Mouse (Mus musculus): ENCODE results near the gene Osbpl7. TPM values are rescaled to one million over a fixed set of nuclear protein-coding genes. Genes with fewer than 3 reads are reported as not detected.
A peak's percentile ranks its signal among the peaks of the same experiment; 100 is the strongest.

Osbpl7 gene
- polyA plus RNA-seq, 1 experiment from 2014 or later: 4.2 TPM

- H3K4me3 ChIP-seq (ENCODE audit: low read depth, low read length): no peak overlapping the region
- no peak overlapping the region for H3K9ac ChIP-seq (ENCODE audit: low read depth, low read length)
- no peaks in the 10 kb centered on the region for H3K36me3 ChIP-seq (ENCODE audit: control insufficient read depth, insufficient read depth, low read length)
- WGBS: 58% methylated on average over 1 of the region's 1 CpGs
- no peak overlapping the region for H3K4me2 ChIP-seq (replicated peaks; ENCODE audit: low read depth, low read length)
- H3K27me3 ChIP-seq (ENCODE audit: control insufficient read depth, insufficient read depth, low read length): no peaks in the 10 kb centered on the region
- no peak overlapping the region for H3K27ac ChIP-seq (ENCODE audit: low read depth, low read length)
- ATAC-seq (ENCODE audit: low FRiP score): no peak
- DNase-seq (ENCODE audit: low spot score): no peak
- no peaks in the 10 kb centered on the region for H3K9me3 ChIP-seq (ENCODE audit: control insufficient read depth, low read length)
- H3K4me1 ChIP-seq (replicated peaks; ENCODE audit: control insufficient read depth, insufficient read depth, low read length): no peaks in the 10 kb centered on the region
Observed at GRCm38 (mm10) chr11:97069333-97069732, 18.9 kb downstream of the Osbpl7 start.

DNA sequence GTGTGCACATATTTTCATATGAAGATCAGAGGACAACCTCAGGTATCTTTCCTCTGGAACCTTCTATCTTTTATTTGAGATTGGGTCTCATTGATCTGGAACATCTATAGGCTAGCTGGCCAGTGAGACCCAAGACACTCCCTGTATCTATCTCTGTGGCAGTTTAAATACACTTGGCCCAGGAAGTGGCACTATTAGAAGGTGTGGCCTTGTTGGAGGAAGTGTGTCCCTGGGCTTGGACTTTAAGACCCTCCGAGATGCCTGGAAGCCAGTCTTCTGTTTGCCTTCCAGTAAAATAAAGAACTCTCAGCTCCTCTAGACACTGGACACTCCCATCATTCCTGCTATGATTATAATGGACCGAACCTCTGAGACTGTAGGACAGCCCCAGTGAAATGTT, 19.3 kb downstream of the Osbpl7 start:
- Histone ChIP-seq H3K27me3 (ENCODE audit: control insufficient read depth, insufficient read depth, low read length) (no peaks in the 10 kb centered on the region), H3K36me3 (ENCODE audit: control insufficient read depth, insufficient read depth, low read length) (no peaks in the 10 kb centered on the region), H3K9me3 (ENCODE audit: control insufficient read depth, low read length) (no peaks in the 10 kb centered on the region), H3K4me1 (replicated peaks; ENCODE audit: control insufficient read depth, insufficient read depth, low read length) (no peaks in the 10 kb centered on the region), H3K4me2 (replicated peaks; ENCODE audit: low read depth, low read length) (no peak overlapping the region), H3K27ac (ENCODE audit: low read depth, low read length) (no peak overlapping the region), H3K4me3 (ENCODE audit: low read depth, low read length) (no peak overlapping the region), H3K9ac (ENCODE audit: low read depth, low read length) (no peak overlapping the region)
- 96% methylated on average over 2 of the region's 2 CpGs for WGBS
- DNase-seq (ENCODE audit: low spot score): no peak
- ATAC-seq (ENCODE audit: low FRiP score): no peak

DNA sequence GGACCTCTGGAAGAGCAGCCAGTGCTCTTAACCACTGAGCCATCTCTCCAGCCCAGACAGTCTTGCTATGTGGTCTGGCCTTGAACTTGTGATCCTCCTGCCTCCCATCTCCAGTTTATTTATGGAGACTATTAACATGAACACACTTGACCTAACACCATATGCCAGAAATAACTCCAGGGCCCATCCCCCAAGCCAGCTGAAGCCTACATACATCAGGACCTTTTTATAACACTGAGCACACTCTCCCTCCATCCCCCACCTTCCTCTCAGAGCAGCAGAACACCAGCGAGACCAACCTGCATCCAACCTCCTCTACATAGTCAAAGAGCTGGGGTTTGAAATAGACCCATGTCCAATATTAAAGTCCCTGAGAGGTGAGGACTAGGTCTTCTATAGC, 20.7 kb downstream of the Osbpl7 start:
- WGBS: 68% methylated on average over 1 of the region's 1 CpGs
- Histone ChIP-seq H3K9me3 (ENCODE audit: control insufficient read depth, low read length) (no peaks in the 10 kb centered on the region), H3K36me3 (ENCODE audit: control insufficient read depth, insufficient read depth, low read length) (no peaks in the 10 kb centered on the region)

DNA sequence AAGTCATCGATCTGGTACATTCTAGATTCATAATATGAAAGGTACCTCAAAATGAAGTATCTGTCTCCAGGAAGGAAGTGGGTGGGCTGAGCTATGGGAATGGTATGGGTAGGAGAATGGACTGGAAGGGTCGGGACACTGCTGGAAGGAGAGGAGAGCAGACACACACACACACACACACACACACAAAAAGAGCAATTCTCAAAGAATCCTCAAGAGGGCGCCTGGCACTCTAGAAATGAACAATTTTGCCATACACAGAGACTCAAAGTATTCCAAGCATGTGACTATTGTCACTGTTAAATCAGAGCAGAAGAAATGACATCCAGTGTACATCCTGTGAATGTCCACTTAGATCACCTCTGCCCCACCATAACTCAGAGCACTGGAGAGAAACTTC, 22.1 kb downstream of the Osbpl7 start:
- H3K4me2 ChIP-seq (replicated peaks; ENCODE audit: low read depth, low read length): no peak overlapping the region
- no peaks in the 10 kb centered on the region for H3K4me1 ChIP-seq (replicated peaks; ENCODE audit: control insufficient read depth, insufficient read depth, low read length)
- no peaks in the 10 kb centered on the region for H3K27me3 ChIP-seq (ENCODE audit: control insufficient read depth, insufficient read depth, low read length)
- no peak for ATAC-seq (ENCODE audit: low FRiP score)
- no peaks in the 10 kb centered on the region for H3K36me3 ChIP-seq (ENCODE audit: control insufficient read depth, insufficient read depth, low read length)
- H3K4me3 ChIP-seq (ENCODE audit: low read depth, low read length): no peak overlapping the region
- peak; percentile 80 for DNase-seq (ENCODE audit: low spot score)
- no peak overlapping the region for H3K27ac ChIP-seq (ENCODE audit: low read depth, low read length)
- WGBS: 36% methylated on average over 3 of the region's 3 CpGs
- no peak overlapping the region for H3K9ac ChIP-seq (ENCODE audit: low read depth, low read length)
- H3K9me3 ChIP-seq (ENCODE audit: control insufficient read depth, low read length): no peaks in the 10 kb centered on the region

More for the DNA sequence above, 20.7 kb downstream of the Osbpl7 start:
- no peaks in the 10 kb centered on the region for H3K4me1 ChIP-seq (replicated peaks; ENCODE audit: control insufficient read depth, insufficient read depth, low read length)
- no peak overlapping the region for H3K4me3 ChIP-seq (ENCODE audit: low read depth, low read length)
- H3K27ac ChIP-seq (ENCODE audit: low read depth, low read length): no peak overlapping the region
- no peaks in the 10 kb centered on the region for H3K27me3 ChIP-seq (ENCODE audit: control insufficient read depth, insufficient read depth, low read length)
- no peak overlapping the region for H3K9ac ChIP-seq (ENCODE audit: low read depth, low read length)
- ATAC-seq (ENCODE audit: low FRiP score) (no peak), DNase-seq (ENCODE audit: low spot score) (no peak)
- no peak overlapping the region for H3K4me2 ChIP-seq (replicated peaks; ENCODE audit: low read depth, low read length)

- H3K4me2 ChIP-seq (replicated peaks; ENCODE audit: low read depth, low read length): no peak overlapping the region
- no peak overlapping the region for H3K9ac ChIP-seq (ENCODE audit: low read depth, low read length)
- ATAC-seq (ENCODE audit: low FRiP score) (no peak), DNase-seq (ENCODE audit: low spot score) (no peak)
- H3K4me1 ChIP-seq (replicated peaks; ENCODE audit: control insufficient read depth, insufficient read depth, low read length): no peaks in the 10 kb centered on the region
- no peak overlapping the region for H3K4me3 ChIP-seq (ENCODE audit: low read depth, low read length)
- 76% methylated on average over 8 of the region's 8 CpGs for WGBS
- H3K9me3 ChIP-seq (ENCODE audit: control insufficient read depth, low read length): no peaks in the 10 kb centered on the region
- H3K27ac ChIP-seq (ENCODE audit: low read depth, low read length): no peak overlapping the region
- H3K36me3 ChIP-seq (ENCODE audit: control insufficient read depth, insufficient read depth, low read length): no peaks in the 10 kb centered on the region
- H3K27me3 ChIP-seq (ENCODE audit: control insufficient read depth, insufficient read depth, low read length): no peaks in the 10 kb centered on the region
Observed at GRCm38 (mm10) chr11:97074235-97074634, 23.8 kb downstream of the Osbpl7 start.

DNA sequence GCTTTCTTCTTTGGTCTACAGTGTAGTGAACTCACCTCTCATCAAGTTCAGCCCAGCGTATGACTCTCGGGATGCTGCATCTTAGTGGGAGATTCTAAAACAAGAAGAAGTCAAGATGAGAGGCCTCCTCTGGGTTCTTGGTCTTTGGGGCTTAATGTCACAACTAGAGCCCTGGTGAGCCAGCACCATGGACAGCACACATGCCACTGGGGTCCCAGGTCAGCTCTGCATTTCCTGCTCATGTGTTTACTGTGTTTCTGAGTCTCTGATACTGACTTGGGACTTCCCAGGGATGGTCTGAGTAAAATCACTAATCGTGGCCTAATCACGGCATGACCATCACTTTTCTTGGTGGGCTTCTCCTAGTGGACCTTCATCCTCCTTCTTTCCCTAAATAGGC, 28.3 kb downstream of the Osbpl7 start:
- no peaks in the 10 kb centered on the region for H3K36me3 ChIP-seq (ENCODE audit: control insufficient read depth, insufficient read depth, low read length)
- H3K27ac ChIP-seq (ENCODE audit: low read depth, low read length): no peak overlapping the region
- H3K4me3 ChIP-seq (ENCODE audit: low read depth, low read length): no peak overlapping the region
- 0 out of 2 replicates have a peak, but pooled peaks cover 2% of the 10 kb centered on the region for H3K4me1 ChIP-seq (replicated peaks; ENCODE audit: control insufficient read depth, insufficient read depth, low read length)
- no peak overlapping the region for H3K9ac ChIP-seq (ENCODE audit: low read depth, low read length)
- WGBS: 60% methylated on average over 4 of the region's 4 CpGs
- ATAC-seq (ENCODE audit: low FRiP score): no peak
- no peak overlapping the region for H3K4me2 ChIP-seq (replicated peaks; ENCODE audit: low read depth, low read length)
- H3K27me3 ChIP-seq (ENCODE audit: control insufficient read depth, insufficient read depth, low read length): no peaks in the 10 kb centered on the region
- DNase-seq (ENCODE audit: low spot score): peak; percentile 28
- no peaks in the 10 kb centered on the region for H3K9me3 ChIP-seq (ENCODE audit: control insufficient read depth, low read length)

- DNase-seq (ENCODE audit: low spot score): no peak
- H3K4me2 ChIP-seq (replicated peaks; ENCODE audit: low read depth, low read length): no peak overlapping the region
- no peak overlapping the region for H3K4me3 ChIP-seq (ENCODE audit: low read depth, low read length)
- H3K27me3 ChIP-seq (ENCODE audit: control insufficient read depth, insufficient read depth, low read length): no peaks in the 10 kb centered on the region
- H3K9me3 ChIP-seq (ENCODE audit: control insufficient read depth, low read length): no peaks in the 10 kb centered on the region
- ATAC-seq (ENCODE audit: low FRiP score): no peak
- 33% methylated on average over 9 of the region's 9 CpGs for WGBS
- H3K9ac ChIP-seq (ENCODE audit: low read depth, low read length): no peak overlapping the region
- H3K27ac ChIP-seq (ENCODE audit: low read depth, low read length): no peak overlapping the region
- no peaks in the 10 kb centered on the region for H3K36me3 ChIP-seq (ENCODE audit: control insufficient read depth, insufficient read depth, low read length)
- H3K4me1 ChIP-seq (replicated peaks; ENCODE audit: control insufficient read depth, insufficient read depth, low read length): 0 out of 2 replicates have a peak, but pooled peaks cover 3% of the 10 kb centered on the region
Observed at GRCm38 (mm10) chr11:97080291-97080690, 29.9 kb downstream of the Osbpl7 start.

- H3K9me3 ChIP-seq (ENCODE audit: control insufficient read depth, low read length): no peaks in the 10 kb centered on the region
- peak; percentile 63 for DNase-seq (ENCODE audit: low spot score)
Observed at GRCm38 (mm10) chr11:97082977-97083376, 32.5 kb downstream of the Osbpl7 start.

DNA sequence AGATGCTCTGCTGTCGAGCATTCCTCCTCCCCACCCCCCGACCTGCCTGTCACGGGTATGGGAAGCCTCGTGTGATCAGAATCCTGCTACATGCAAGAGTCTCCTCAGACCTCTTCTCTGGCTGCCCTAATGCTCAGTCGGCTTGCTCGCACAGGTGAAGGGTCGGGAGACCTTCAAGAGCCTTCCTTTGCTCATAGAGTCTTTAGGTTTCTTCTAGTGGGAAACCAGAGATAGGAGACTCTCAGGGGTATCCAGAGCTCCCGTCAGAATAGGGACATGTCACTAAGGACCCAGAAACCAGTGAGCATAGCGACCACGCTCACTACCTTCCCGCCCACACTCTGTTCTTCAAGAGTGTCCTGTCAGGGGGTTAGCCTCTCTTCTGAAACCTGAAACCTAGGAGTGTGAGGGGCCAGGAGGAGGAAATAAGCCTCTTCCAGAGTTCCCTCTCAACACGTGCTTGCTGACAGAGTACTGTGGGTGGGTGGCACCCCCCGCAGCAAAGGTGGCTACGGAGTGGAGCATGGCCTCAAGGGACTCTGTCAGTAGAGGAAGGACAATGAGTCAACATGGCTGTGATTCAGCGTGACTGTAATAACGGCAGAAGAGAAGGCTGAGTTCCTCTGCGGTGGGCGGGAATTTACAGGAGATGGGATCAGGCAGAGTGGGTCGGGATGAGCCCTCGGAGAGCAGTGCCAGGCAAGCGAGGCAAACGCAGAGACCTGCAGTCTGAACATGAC, 33.1 kb downstream of the Osbpl7 start:
- no peaks in the 10 kb centered on the region for H3K27me3 ChIP-seq (ENCODE audit: control insufficient read depth, insufficient read depth, low read length)
- 0 out of 2 replicates have a peak, but pooled peaks cover 3% of the 10 kb centered on the region for H3K4me1 ChIP-seq (replicated peaks; ENCODE audit: control insufficient read depth, insufficient read depth, low read length)
- DNase-seq (ENCODE audit: low spot score): no peak
- H3K36me3 ChIP-seq (ENCODE audit: control insufficient read depth, insufficient read depth, low read length): no peaks in the 10 kb centered on the region
- H3K27ac ChIP-seq (ENCODE audit: low read depth, low read length): no peak overlapping the region
- H3K9me3 ChIP-seq (ENCODE audit: control insufficient read depth, low read length): no peaks in the 10 kb centered on the region
- no peak for ATAC-seq (ENCODE audit: low FRiP score)
- WGBS: 41% methylated on average over 22 of the region's 22 CpGs
- no peak overlapping the region for H3K4me3 ChIP-seq (ENCODE audit: low read depth, low read length)
- no peak overlapping the region; the same call in 1 of the 2 replicates for H3K4me2 ChIP-seq (replicated peaks; ENCODE audit: low read depth, low read length)
- no peak overlapping the region for H3K9ac ChIP-seq (ENCODE audit: low read depth, low read length)

More at GRCm38 (mm10) chr11:97082977-97083376, 32.5 kb downstream of the Osbpl7 start:
- Histone ChIP-seq H3K9ac (ENCODE audit: low read depth, low read length) (no peak overlapping the region), H3K4me3 (ENCODE audit: low read depth, low read length) (no peak overlapping the region), H3K4me2 (replicated peaks; ENCODE audit: low read depth, low read length) (no peak overlapping the region), H3K4me1 (replicated peaks; ENCODE audit: control insufficient read depth, insufficient read depth, low read length) (0 out of 2 replicates have a peak, but pooled peaks cover 3% of the 10 kb centered on the region), H3K27me3 (ENCODE audit: control insufficient read depth, insufficient read depth, low read length) (no peaks in the 10 kb centered on the region), H3K36me3 (ENCODE audit: control insufficient read depth, insufficient read depth, low read length) (no peaks in the 10 kb centered on the region), H3K27ac (ENCODE audit: low read depth, low read length) (no peak overlapping the region)
- WGBS: 44% methylated on average over 11 of the region's 11 CpGs
- ATAC-seq (ENCODE audit: low FRiP score): no peak
